Mouse (Mus musculus): ENCODE results near the gene Tmem176b. TPM values are rescaled to one million over a fixed set of nuclear protein-coding genes. Genes with fewer than 3 reads are reported as not detected.
A peak's percentile ranks its signal among the peaks of the same experiment; 100 is the strongest.
"Not testable (repeated sequence)": the region's sequence is repeated elsewhere in the genome, so short reads cannot be mapped to it uniquely, and the experiment has no call there.

Gene Tmem176b
- polyA plus RNA-seq, 1 experiment, result 48.7 TPM

DNA sequence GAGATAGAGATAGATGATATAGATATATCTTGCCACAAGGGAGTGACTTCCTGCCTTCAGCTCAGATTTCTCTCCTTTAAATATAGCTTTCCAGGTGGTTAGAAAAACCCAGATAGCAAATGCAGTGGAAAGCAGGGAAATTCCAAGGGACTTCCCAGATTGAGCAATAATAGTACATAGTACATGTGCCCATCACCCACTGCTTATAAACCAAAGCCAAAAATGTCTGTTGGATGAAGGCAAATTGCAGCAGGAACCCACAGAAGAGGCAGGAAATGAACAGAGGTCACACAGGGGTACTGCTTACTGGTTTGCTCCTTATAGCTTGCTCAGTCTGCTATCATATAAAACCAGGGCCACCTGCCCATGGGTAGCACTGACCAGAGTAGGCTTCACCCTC lies 11.6 kb downstream of the Tmem176b start:
- no peak overlapping the region for H3K27ac ChIP-seq (ENCODE audit: insufficient read depth, low read length)
- DNase-seq, result no peak
- H3K4me1 ChIP-seq (ENCODE audit: control insufficient read depth, insufficient read depth, low read length), result no peaks in the 10 kb centered on the region
- no peaks in the 10 kb centered on the region for H3K27me3 ChIP-seq (ENCODE audit: control insufficient read depth, insufficient read depth, low read length)
- no peak overlapping the region for H3K4me3 ChIP-seq (replicated peaks; ENCODE audit: insufficient read depth, low read depth, low read length)
- TF ChIP-seq POLR2A (IDR thresholded peaks at IDR 0.05; ENCODE audit: borderline replicate concordance, insufficient read depth, low read length) (no peak), CTCF (IDR thresholded peaks at IDR 0.05; ENCODE audit: borderline replicate concordance, insufficient read depth, low read depth, low read length) (no peak)

- TF ChIP-seq CTCF (IDR thresholded peaks at IDR 0.05; ENCODE audit: borderline replicate concordance, insufficient read depth, low read depth, low read length), result no peak
- TF ChIP-seq POLR2A (IDR thresholded peaks at IDR 0.05; ENCODE audit: borderline replicate concordance, insufficient read depth, low read length), result no peak
- H3K27me3 ChIP-seq (ENCODE audit: control insufficient read depth, insufficient read depth, low read length), result no peaks in the 10 kb centered on the region
- 100% methylated on average over 1 of the region's 1 CpGs for WGBS
- H3K4me3 ChIP-seq (replicated peaks; ENCODE audit: insufficient read depth, low read depth, low read length), result no peak overlapping the region
- H3K27ac ChIP-seq (ENCODE audit: insufficient read depth, low read length), result no peak overlapping the region
- no peaks in the 10 kb centered on the region for H3K4me1 ChIP-seq (ENCODE audit: control insufficient read depth, insufficient read depth, low read length)
- DNase-seq, result no peak
These were observed 12.3 kb downstream of the Tmem176b start for GRCm38 (mm10) chr6:48828976-48829375.

GRCm38 (mm10) chr6:48825016-48825415 lies 16.3 kb downstream of the Tmem176b start:
- Histone ChIP-seq H3K4me1 (ENCODE audit: control insufficient read depth, insufficient read depth, low read length) (no peaks in the 10 kb centered on the region), H3K4me3 (replicated peaks; ENCODE audit: insufficient read depth, low read depth, low read length) (no peak overlapping the region), H3K27me3 (ENCODE audit: control insufficient read depth, insufficient read depth, low read length) (no peaks in the 10 kb centered on the region), H3K27ac (ENCODE audit: insufficient read depth, low read length) (no peak overlapping the region)
- WGBS, result 66% methylated on average over 7 of the region's 7 CpGs
- no peak for TF ChIP-seq POLR2A (IDR thresholded peaks at IDR 0.05; ENCODE audit: borderline replicate concordance, insufficient read depth, low read length)
- TF ChIP-seq CTCF (IDR thresholded peaks at IDR 0.05; ENCODE audit: borderline replicate concordance, insufficient read depth, low read depth, low read length), result no peak
- DNase-seq, result no peak

- H3K4me3 ChIP-seq (replicated peaks; ENCODE audit: insufficient read depth, low read depth, low read length); H3K4me1 ChIP-seq (ENCODE audit: control insufficient read depth, insufficient read depth, low read length); H3K27ac ChIP-seq (ENCODE audit: insufficient read depth, low read length); H3K27me3 ChIP-seq (ENCODE audit: control insufficient read depth, insufficient read depth, low read length); DNase-seq: not testable (repeated sequence)
- 88% methylated on average over 7 of the region's 7 CpGs for WGBS
These were observed 19.1 kb downstream of the Tmem176b start for GRCm38 (mm10) chr6:48821991-48822785.

- no peaks in the 10 kb centered on the region for H3K4me1 ChIP-seq (ENCODE audit: control insufficient read depth, insufficient read depth, low read length)
- whole genome bisulfite sequencing, result 2% methylated on average over 6 of the region's 6 CpGs
- no peaks in the 10 kb centered on the region for H3K27me3 ChIP-seq (ENCODE audit: control insufficient read depth, insufficient read depth, low read length)
- no peak overlapping the region for H3K27ac ChIP-seq (ENCODE audit: insufficient read depth, low read length)
- no peak overlapping the region for H3K4me3 ChIP-seq (replicated peaks; ENCODE audit: insufficient read depth, low read depth, low read length)
- DNase-seq, result peak; percentile 42 to 51
- TF ChIP-seq POLR2A (IDR thresholded peaks at IDR 0.05; ENCODE audit: borderline replicate concordance, insufficient read depth, low read length) (no peak), CTCF (IDR thresholded peaks at IDR 0.05; ENCODE audit: borderline replicate concordance, insufficient read depth, low read depth, low read length) (peak; percentile 83)
These were observed 23.5 kb downstream of the Tmem176b start for GRCm38 (mm10) chr6:48817815-48818214.

- Histone ChIP-seq H3K27ac (ENCODE audit: insufficient read depth, low read length) (no peak overlapping the region), H3K4me1 (ENCODE audit: control insufficient read depth, insufficient read depth, low read length) (no peaks in the 10 kb centered on the region), H3K4me3 (replicated peaks; ENCODE audit: insufficient read depth, low read depth, low read length) (no peak overlapping the region), H3K27me3 (ENCODE audit: control insufficient read depth, insufficient read depth, low read length) (no peaks in the 10 kb centered on the region)
- no peak for DNase-seq
- TF ChIP-seq POLR2A (IDR thresholded peaks at IDR 0.05; ENCODE audit: borderline replicate concordance, insufficient read depth, low read length), result no peak
- no peak for TF ChIP-seq CTCF (IDR thresholded peaks at IDR 0.05; ENCODE audit: borderline replicate concordance, insufficient read depth, low read depth, low read length)
These were observed 26.3 kb downstream of the Tmem176b start for GRCm38 (mm10) chr6:48815013-48815412.

GRCm38 (mm10) chr6:48809494-48810219 lies 31.6 kb downstream of the Tmem176b start:
- TF ChIP-seq POLR2A (IDR thresholded peaks at IDR 0.05; ENCODE audit: borderline replicate concordance, insufficient read depth, low read length) (no peak), CTCF (IDR thresholded peaks at IDR 0.05; ENCODE audit: borderline replicate concordance, insufficient read depth, low read depth, low read length) (no peak)
- no peak for DNase-seq
- Histone ChIP-seq H3K4me1 (ENCODE audit: control insufficient read depth, insufficient read depth, low read length) (no peaks in the 10 kb centered on the region), H3K27me3 (ENCODE audit: control insufficient read depth, insufficient read depth, low read length) (no peaks in the 10 kb centered on the region), H3K4me3 (replicated peaks; ENCODE audit: insufficient read depth, low read depth, low read length) (no peak overlapping the region), H3K27ac (ENCODE audit: insufficient read depth, low read length) (no peak overlapping the region)
- WGBS, result 74% methylated on average over 3 of the region's 3 CpGs

- Histone ChIP-seq H3K4me1 (ENCODE audit: control insufficient read depth, insufficient read depth, low read length) (no peaks in the 10 kb centered on the region), H3K27me3 (ENCODE audit: control insufficient read depth, insufficient read depth, low read length) (no peaks in the 10 kb centered on the region), H3K27ac (ENCODE audit: insufficient read depth, low read length) (no peak overlapping the region), H3K4me3 (replicated peaks; ENCODE audit: insufficient read depth, low read depth, low read length) (no peak overlapping the region)
- DNase-seq, result no peak
- WGBS, result 89% methylated on average over 3 of the region's 3 CpGs
- no peak for TF ChIP-seq CTCF (IDR thresholded peaks at IDR 0.05; ENCODE audit: borderline replicate concordance, insufficient read depth, low read depth, low read length)
- TF ChIP-seq POLR2A (IDR thresholded peaks at IDR 0.05; ENCODE audit: borderline replicate concordance, insufficient read depth, low read length), result no peak
These were observed 34.5 kb downstream of the Tmem176b start for GRCm38 (mm10) chr6:48806746-48807145.
